Comparison of ENCODE assay signal across 9 mouse cellular contexts in the genomic region with DNA sequence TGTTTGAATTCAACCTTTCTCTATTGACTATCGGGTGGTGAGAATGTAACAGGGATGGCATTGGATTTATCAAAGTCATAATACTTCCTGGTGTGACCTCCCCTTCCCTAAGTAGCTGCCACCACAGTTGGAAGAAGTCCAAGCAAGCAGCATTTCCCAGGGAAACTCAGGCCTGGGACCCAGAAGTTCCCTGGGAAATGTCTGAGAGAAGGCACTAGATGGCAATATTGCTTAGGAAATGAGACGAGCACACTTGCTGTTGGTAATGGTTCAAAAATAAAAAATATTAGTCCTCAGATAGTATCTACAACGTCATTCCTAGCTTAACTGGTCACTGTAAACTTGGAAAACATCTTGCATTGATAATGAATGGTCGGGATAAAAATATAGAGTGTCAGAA. TPM values are rescaled to one million over a fixed set of nuclear protein-coding genes. Genes with fewer than 3 reads are reported as not detected.
A peak's percentile ranks its signal among the peaks of the same experiment; 100 is the strongest.
DNase-seq lines count a peak whose midpoint lies in the region; ATAC-seq and TF ChIP-seq lines count a peak whose summit lies in the region.
"Had no signal": no experiment of that assay in that cellular context is flagged by ENCODE, and none has a peak within 500 bp of the region (broad histone marks: within the 10 kb centered on the region; RNA-seq: fewer than 3 reads in every experiment).

No protein-coding gene starts in this region.

- no peaks in the 10 kb centered on the region for H3K27me3 ChIP-seq in heart, postnatal 0 days (ENCODE audit: control insufficient read depth, insufficient read depth, low read length)
- no peaks in the 10 kb centered on the region for H3K27me3 ChIP-seq in heart, embryonic 12.5 days (replicated peaks)

- no peak for TF ChIP-seq EP300 in heart, postnatal 0 days (IDR thresholded peaks at IDR 0.05; ENCODE audit: low read depth)

- peaks cover 24% of the 10 kb centered on the region for H3K4me1 ChIP-seq in heart, postnatal 0 days (ENCODE audit: control insufficient read depth, insufficient read depth)
- peaks cover 44% of the 10 kb centered on the region for H3K4me1 ChIP-seq in heart, embryonic 12.5 days (replicated peaks)

- no peak overlapping the region for H3K9ac ChIP-seq in heart, postnatal 0 days (replicated peaks; ENCODE audit: low read depth, low read length)
- no peak overlapping the region for H3K9ac ChIP-seq in heart, embryonic 12.5 days

- H3K27ac ChIP-seq in heart, postnatal 0 days (ENCODE audit: low read depth): no peak overlapping the region
- no peak overlapping the region for H3K27ac ChIP-seq in heart, embryonic 12.5 days (ENCODE audit: poor library complexity, severe bottlenecking)

- ATAC-seq in heart, postnatal 0 days (ENCODE audit: insufficient read depth, low read depth): peak; percentile 16; the same call in 1 of the 2 replicates
- no peak for ATAC-seq in heart, embryonic 12.5 days (ENCODE audit: insufficient number of reproducible peaks, low FRiP score)
- ATAC-seq: inflammation-experienced regulatory T-cells, adult 6 months had no signal

- peak; percentile 63 for TF ChIP-seq CTCF in heart, postnatal 0 days (IDR thresholded peaks at IDR 0.05; ENCODE audit: low read depth)

- DNase-seq in heart, postnatal 0 days (ENCODE audit: low spot score): peak; percentile 80
- DNase-seq in A20 (ENCODE audit: low read depth, low spot score): peak; percentile 11
- peak; percentile 73 for DNase-seq in NIH3T3 (ENCODE audit: low read depth)
- peak; percentile 45 to 48 for DNase-seq in kidney, postnatal 25 days
- no peak for DNase-seq in ovary, adult 18-20 months (ENCODE audit: low spot score)
- DNase-seq in c-Kit-positive CD71-positive TER-119-positive erythroid progenitor cells, embryonic 14.5 days (ENCODE audit: low spot score): no peak
- no peak for DNase-seq in urinary bladder, postnatal 4 days (ENCODE audit: low spot score in 2 of 2)

- H3K4me3 ChIP-seq in heart, postnatal 0 days (ENCODE audit: low read depth, low read length): no peak overlapping the region
- no peak overlapping the region for H3K4me3 ChIP-seq in heart, embryonic 12.5 days

- H3K4me2 ChIP-seq in heart, postnatal 0 days (ENCODE audit: low read depth, low read length): no peak overlapping the region
- H3K4me2 ChIP-seq in heart, embryonic 12.5 days: no peak overlapping the region

- no peaks in the 10 kb centered on the region for H3K36me3 ChIP-seq in heart, postnatal 0 days (replicated peaks; ENCODE audit: control insufficient read depth, insufficient read depth, low read length)
- no peaks in the 10 kb centered on the region for H3K36me3 ChIP-seq in heart, embryonic 12.5 days

- no peaks in the 10 kb centered on the region for H3K9me3 ChIP-seq in heart, postnatal 0 days (replicated peaks; ENCODE audit: control insufficient read depth, low read length)
- H3K9me3 ChIP-seq in heart, embryonic 12.5 days (replicated peaks): no peaks in the 10 kb centered on the region

- WGBS in heart, postnatal 0 days: 6% methylated on average over 4 of the region's 4 CpGs
- 16% methylated on average over 4 of the region's 4 CpGs for WGBS in heart, embryonic 12.5 days

RNA-seq across cellular contexts. Expression of a gene that starts 35.0 kb away (rescaled TPM):
- 0.27 and 1.0 TPM in 2 replicates for total RNA-seq in heart, postnatal 0 days (2014; rRNA removed; ENCODE audit: low replicate concordance)
- polyA plus RNA-seq in heart, postnatal 0 days (2015; fragmentation: Nextera tagmentation; extraction: Ambion mirVana): 0.84 and 0.87 TPM in 2 replicates
- polyA plus RNA-seq in heart, embryonic 12.5 days (2016; fragmentation: Nextera tagmentation; extraction: Ambion mirVana): 0.13 and 0.17 TPM in 2 replicates
- polyA plus RNA-seq: inflammation-experienced regulatory T-cells, adult 6 months had no signal

RNA-seq across cellular contexts. Expression of a gene that starts 38.6 kb away (rescaled TPM):
- 20.8 and 25.2 TPM in 2 replicates for total RNA-seq in heart, postnatal 0 days (2014; rRNA removed; ENCODE audit: low replicate concordance)
- 46.9 and 49.0 TPM in 2 replicates for polyA plus RNA-seq in heart, postnatal 0 days (2015; fragmentation: Nextera tagmentation; extraction: Ambion mirVana)
- 26.0 and 26.8 TPM in 2 replicates for polyA plus RNA-seq in heart, embryonic 12.5 days (2016; fragmentation: Nextera tagmentation; extraction: Ambion mirVana)

RNA-seq across cellular contexts. Expression of a gene that starts 53.8 kb away (rescaled TPM):
- total RNA-seq in heart, postnatal 0 days (2014; rRNA removed; ENCODE audit: low replicate concordance): 0.23 TPM in 1 of 2 replicates, not detected in the other
- 0.07 TPM in 1 of 2 replicates, not detected in the other for polyA plus RNA-seq in heart, postnatal 0 days (2015; fragmentation: Nextera tagmentation; extraction: Ambion mirVana)
- not detected in 2 replicates for polyA plus RNA-seq in heart, embryonic 12.5 days (2016; fragmentation: Nextera tagmentation; extraction: Ambion mirVana)

Comparison
In these comparisons a context has a peak if more than half of its experiments do, and no peak if none do; other contexts are left out.
1. DNase-seq: peak in heart, postnatal 0 days (single experiment), A20 (single experiment), NIH3T3 (single experiment) and kidney, postnatal 25 days (2 of 2); none in ovary, adult 18-20 months (single experiment), c-Kit-positive CD71-positive TER-119-positive erythroid progenitor cells, embryonic 14.5 days (single experiment) and urinary bladder, postnatal 4 days (0 of 2).